Mouse (Mus musculus) bone marrow macrophage, adult 2 months (primary cell): ENCODE data around the gene Upb1.

Source experiments
- CTCF ChIP-seq: IDR thresholded peaks from 2 replicates; pipeline ENCODE4 v1.5.1; 2012; ENCODE audit warnings: low read depth, mild to moderate bottlenecking, low read length, moderate library complexity
- POLR2A ChIP-seq: IDR thresholded peaks from 2 replicates; pipeline ENCODE4 v1.6.1; 2012; ENCODE audit warnings: mild to moderate bottlenecking, low read depth, low read length, borderline replicate concordance

GRCm38 (mm10) chr10:75352541-75352940, 48.4 kb upstream of the Upb1 start:
- TF ChIP-seq CTCF: no peak
- no peak for TF ChIP-seq POLR2A
